Mouse (Mus musculus): ENCODE data around the gene Nkg7. TPM values are rescaled to one million over a fixed set of nuclear protein-coding genes. Genes with fewer than 3 reads are reported as not detected.
"Not testable (repeated sequence)": the region's sequence is repeated elsewhere in the genome, so short reads cannot be mapped to it uniquely, and the experiment has no call there.

Nkg7 gene
- 0.67 TPM in 1 of 2 replicates, not detected in the other for polyA plus RNA-seq (2014; fragmentation: Nextera tagmentation; extraction: Ambion mirVana)

- H3K27me3 ChIP-seq (ENCODE audit: control insufficient read depth, insufficient read depth, low read length) = no peaks in the 10 kb centered on the region
- H3K36me3 ChIP-seq (ENCODE audit: control insufficient read depth, insufficient read depth, low read length) = no peaks in the 10 kb centered on the region
- no peaks in the 10 kb centered on the region for H3K4me1 ChIP-seq (ENCODE audit: control insufficient read depth, insufficient read depth, low read length)
- ATAC-seq (ENCODE audit: insufficient number of reproducible peaks, low FRiP score, low TSS enrichment, low read depth) (no peak), DNase-seq (ENCODE audit: low spot score) (no peak)
- H3K9ac ChIP-seq (ENCODE audit: low read length) = no peak within 1 kb of the TSS
- H3K9me3 ChIP-seq (ENCODE audit: control insufficient read depth, low read length) = no peaks in the 10 kb centered on the region
- H3K4me3 ChIP-seq (ENCODE audit: low read depth, low read length) = no peak within 1 kb of the TSS
- WGBS = 63% methylated on average over 10 of the region's 10 CpGs
- no peak within 1 kb of the TSS for H3K4me2 ChIP-seq (ENCODE audit: low read depth, severe bottlenecking)
- H3K27ac ChIP-seq (replicated peaks; ENCODE audit: low read depth, low read length) = no peak within 1 kb of the TSS
Observed at GRCm38 (mm10) chr7:43436341-43437255, at the start of gene Nkg7. TSS of gene Nkg7 (plus strand) at chr7:43437073.

GRCm38 (mm10) chr7:43392349-43393121 is 44.3 kb upstream of the Nkg7 start:
- WGBS = 80% methylated on average over 8 of the region's 8 CpGs
- H3K27ac ChIP-seq (replicated peaks; ENCODE audit: low read depth, low read length) = no peak overlapping the region
- DNase-seq (ENCODE audit: low spot score) = no peak

GRCm38 (mm10) chr7:43399501-43399900 is 37.4 kb upstream of the Nkg7 start:
- no peak overlapping the region for H3K4me2 ChIP-seq (ENCODE audit: low read depth, severe bottlenecking)
- no peak overlapping the region for H3K4me3 ChIP-seq (ENCODE audit: low read depth, low read length)
- 94% methylated on average over 2 of the region's 2 CpGs for WGBS
- H3K4me1 ChIP-seq (ENCODE audit: control insufficient read depth, insufficient read depth, low read length) = no peaks in the 10 kb centered on the region
- H3K36me3 ChIP-seq (ENCODE audit: control insufficient read depth, insufficient read depth, low read length) = no peaks in the 10 kb centered on the region
- no peak for ATAC-seq (ENCODE audit: insufficient number of reproducible peaks, low FRiP score, low TSS enrichment, low read depth)
- no peaks in the 10 kb centered on the region for H3K27me3 ChIP-seq (ENCODE audit: control insufficient read depth, insufficient read depth, low read length)
- no peaks in the 10 kb centered on the region for H3K9me3 ChIP-seq (ENCODE audit: control insufficient read depth, low read length)
- no peak overlapping the region for H3K27ac ChIP-seq (replicated peaks; ENCODE audit: low read depth, low read length)
- DNase-seq (ENCODE audit: low spot score) = no peak
- H3K9ac ChIP-seq (ENCODE audit: low read length) = no peak overlapping the region

More at GRCm38 (mm10) chr7:43392349-43393121, 44.3 kb upstream of the Nkg7 start:
- no peak for ATAC-seq (ENCODE audit: insufficient number of reproducible peaks, low FRiP score, low TSS enrichment, low read depth)
- no peaks in the 10 kb centered on the region for H3K9me3 ChIP-seq (ENCODE audit: control insufficient read depth, low read length)
- H3K27me3 ChIP-seq (ENCODE audit: control insufficient read depth, insufficient read depth, low read length) = no peaks in the 10 kb centered on the region
- no peaks in the 10 kb centered on the region for H3K4me1 ChIP-seq (ENCODE audit: control insufficient read depth, insufficient read depth, low read length)
- no peaks in the 10 kb centered on the region for H3K36me3 ChIP-seq (ENCODE audit: control insufficient read depth, insufficient read depth, low read length)
- no peak overlapping the region for H3K4me3 ChIP-seq (ENCODE audit: low read depth, low read length)
- H3K4me2 ChIP-seq (ENCODE audit: low read depth, severe bottlenecking) = no peak overlapping the region
- no peak overlapping the region for H3K9ac ChIP-seq (ENCODE audit: low read length)

DNA sequence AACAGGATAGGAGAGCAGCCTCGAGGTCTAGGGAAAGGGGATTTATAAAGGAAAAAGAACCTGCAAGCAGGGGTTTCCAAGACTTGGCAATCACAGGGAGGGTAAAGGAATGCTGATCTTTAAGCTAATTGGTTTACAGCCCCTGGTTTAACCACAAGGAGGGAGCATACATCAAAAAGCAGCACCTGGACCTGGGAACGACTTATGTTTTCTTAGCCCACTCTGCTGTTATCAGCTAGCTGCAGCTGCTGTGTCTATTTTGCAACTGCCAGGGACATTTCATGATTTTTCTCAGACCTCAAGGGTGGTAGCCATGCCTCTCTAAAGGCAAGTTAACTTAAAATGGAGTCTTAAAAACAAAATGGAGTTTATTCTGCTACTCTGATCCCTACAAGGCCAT is 34.2 kb upstream of the Nkg7 start:
- Histone ChIP-seq H3K4me3 (ENCODE audit: low read depth, low read length) (no peak overlapping the region), H3K9me3 (ENCODE audit: control insufficient read depth, low read length) (no peaks in the 10 kb centered on the region), H3K27me3 (ENCODE audit: control insufficient read depth, insufficient read depth, low read length) (no peaks in the 10 kb centered on the region), H3K27ac (replicated peaks; ENCODE audit: low read depth, low read length) (no peak overlapping the region), H3K4me2 (ENCODE audit: low read depth, severe bottlenecking) (no peak overlapping the region), H3K36me3 (ENCODE audit: control insufficient read depth, insufficient read depth, low read length) (no peaks in the 10 kb centered on the region), H3K9ac (ENCODE audit: low read length) (no peak overlapping the region), H3K4me1 (ENCODE audit: control insufficient read depth, insufficient read depth, low read length) (no peaks in the 10 kb centered on the region)
- DNase-seq (ENCODE audit: low spot score) = no peak
- 19% methylated on average over 2 of the region's 2 CpGs for WGBS
- no peak for ATAC-seq (ENCODE audit: insufficient number of reproducible peaks, low FRiP score, low TSS enrichment, low read depth)

- Histone ChIP-seq H3K27me3 (ENCODE audit: control insufficient read depth, insufficient read depth, low read length) (no peaks in the 10 kb centered on the region), H3K4me3 (ENCODE audit: low read depth, low read length) (no peak overlapping the region), H3K27ac (replicated peaks; ENCODE audit: low read depth, low read length) (no peak overlapping the region), H3K9me3 (ENCODE audit: control insufficient read depth, low read length) (no peaks in the 10 kb centered on the region), H3K9ac (ENCODE audit: low read length) (no peak overlapping the region), H3K4me2 (ENCODE audit: low read depth, severe bottlenecking) (no peak overlapping the region), H3K4me1 (ENCODE audit: control insufficient read depth, insufficient read depth, low read length) (no peaks in the 10 kb centered on the region), H3K36me3 (ENCODE audit: control insufficient read depth, insufficient read depth, low read length) (no peaks in the 10 kb centered on the region)
- DNase-seq (ENCODE audit: low spot score) (no peak), ATAC-seq (ENCODE audit: insufficient number of reproducible peaks, low FRiP score, low TSS enrichment, low read depth) (no peak)
- 89% methylated on average over 3 of the region's 3 CpGs for WGBS
Observed at GRCm38 (mm10) chr7:43407573-43407972, 29.3 kb upstream of the Nkg7 start.

DNA sequence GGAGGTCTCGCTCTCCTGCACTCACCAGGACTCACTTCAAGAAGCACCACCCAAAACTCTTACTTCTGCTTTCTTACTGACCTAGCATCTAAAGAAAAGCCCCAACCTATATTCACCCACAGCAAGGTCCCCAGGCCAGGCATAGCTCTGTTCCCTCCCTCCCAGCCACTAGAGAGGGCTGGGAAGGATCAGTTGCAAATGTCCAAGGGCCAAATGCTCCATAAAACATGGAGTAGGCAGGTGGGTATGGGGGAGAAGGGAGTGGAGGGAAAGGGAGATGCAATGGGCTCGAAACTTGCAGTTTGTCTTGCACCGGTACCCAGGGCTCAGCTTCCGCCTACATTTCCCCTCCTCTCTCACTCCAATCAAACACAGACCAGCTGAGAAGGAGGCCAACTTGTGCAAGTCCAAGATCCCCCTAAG is 28.7 kb upstream of the Nkg7 start, which contains the start of gene Siglecg:
Siglecg (plus strand) TSS at position 74 of the 423 bp plus-strand sequence.
- no peaks in the 10 kb centered on the region for H3K4me1 ChIP-seq (ENCODE audit: control insufficient read depth, insufficient read depth, low read length)
- no peak within 1 kb of the TSS for H3K4me2 ChIP-seq (ENCODE audit: low read depth, severe bottlenecking)
- DNase-seq (ENCODE audit: low spot score) (no peak), ATAC-seq (ENCODE audit: insufficient number of reproducible peaks, low FRiP score, low TSS enrichment, low read depth) (no peak)
- H3K9me3 ChIP-seq (ENCODE audit: control insufficient read depth, low read length) = no peaks in the 10 kb centered on the region
- no peak within 1 kb of the TSS for H3K27ac ChIP-seq (replicated peaks; ENCODE audit: low read depth, low read length)
- no peak within 1 kb of the TSS for H3K9ac ChIP-seq (ENCODE audit: low read length)
- 65% methylated on average over 4 of the region's 4 CpGs for WGBS
- no peaks in the 10 kb centered on the region for H3K27me3 ChIP-seq (ENCODE audit: control insufficient read depth, insufficient read depth, low read length)
- H3K4me3 ChIP-seq (ENCODE audit: low read depth, low read length) = no peak within 1 kb of the TSS
- H3K36me3 ChIP-seq (ENCODE audit: control insufficient read depth, insufficient read depth, low read length) = no peaks in the 10 kb centered on the region

GRCm38 (mm10) chr7:43409084-43409483 is 27.8 kb upstream of the Nkg7 start:
- WGBS = 84% methylated on average over 3 of the region's 3 CpGs
- H3K9me3 ChIP-seq (ENCODE audit: control insufficient read depth, low read length) = no peaks in the 10 kb centered on the region
- H3K4me3 ChIP-seq (ENCODE audit: low read depth, low read length) = no peak overlapping the region
- no peak overlapping the region for H3K4me2 ChIP-seq (ENCODE audit: low read depth, severe bottlenecking)
- no peak overlapping the region for H3K27ac ChIP-seq (replicated peaks; ENCODE audit: low read depth, low read length)
- H3K4me1 ChIP-seq (ENCODE audit: control insufficient read depth, insufficient read depth, low read length) = no peaks in the 10 kb centered on the region
- ATAC-seq (ENCODE audit: insufficient number of reproducible peaks, low FRiP score, low TSS enrichment, low read depth) (no peak), DNase-seq (ENCODE audit: low spot score) (no peak)
- no peaks in the 10 kb centered on the region for H3K36me3 ChIP-seq (ENCODE audit: control insufficient read depth, insufficient read depth, low read length)
- no peak overlapping the region for H3K9ac ChIP-seq (ENCODE audit: low read length)
- no peaks in the 10 kb centered on the region for H3K27me3 ChIP-seq (ENCODE audit: control insufficient read depth, insufficient read depth, low read length)

DNA sequence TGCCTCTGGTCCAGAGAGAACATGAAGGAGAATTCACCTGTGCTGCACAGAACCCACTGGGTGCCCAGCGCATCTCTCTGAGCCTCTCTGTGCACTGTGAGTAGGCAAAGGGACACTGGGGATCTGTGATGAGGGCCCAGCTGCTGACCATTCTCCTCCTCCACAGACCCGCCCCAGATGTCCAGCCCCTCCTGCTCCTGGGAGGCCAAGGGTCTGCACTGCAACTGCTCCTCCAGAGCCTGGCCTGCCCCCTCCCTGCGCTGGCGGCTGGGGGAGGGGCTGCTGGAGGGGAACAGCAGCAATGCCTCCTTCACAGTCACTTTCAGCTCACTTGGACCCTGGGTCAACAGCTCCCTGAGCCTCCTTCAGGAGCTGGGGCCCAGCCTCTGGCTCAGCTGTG is 25.1 kb upstream of the Nkg7 start:
- H3K4me2 ChIP-seq (ENCODE audit: low read depth, severe bottlenecking); H3K4me3 ChIP-seq (ENCODE audit: low read depth, low read length); H3K4me1 ChIP-seq (ENCODE audit: control insufficient read depth, insufficient read depth, low read length); DNase-seq (ENCODE audit: low spot score); H3K36me3 ChIP-seq (ENCODE audit: control insufficient read depth, insufficient read depth, low read length); H3K9ac ChIP-seq (ENCODE audit: low read length); H3K27ac ChIP-seq (replicated peaks; ENCODE audit: low read depth, low read length); H3K9me3 ChIP-seq (ENCODE audit: control insufficient read depth, low read length); H3K27me3 ChIP-seq (ENCODE audit: control insufficient read depth, insufficient read depth, low read length): not testable (repeated sequence)
- 32% methylated on average over 4 of the region's 4 CpGs for WGBS
- 0 out of 2 replicates have a peak, but pooled peaks have one; percentile 44 for ATAC-seq (ENCODE audit: insufficient number of reproducible peaks, low FRiP score, low TSS enrichment, low read depth)
